Mouse (Mus musculus) ES-E14 (cell line): ENCODE results near the gene Ankrd13d.

Experiments
- CHD2 ChIP-seq: IDR thresholded peaks from 2 replicates; pipeline ENCODE4 v1.6.1; 2014; ENCODE audit warnings: mild to moderate bottlenecking, low read depth, low read length, inconsistent platforms
- ZNF384 ChIP-seq: IDR thresholded peaks from 2 replicates; pipeline ENCODE4 v1.6.1; 2012; ENCODE audit warnings: low read depth, low read length, inconsistent platforms

DNA sequence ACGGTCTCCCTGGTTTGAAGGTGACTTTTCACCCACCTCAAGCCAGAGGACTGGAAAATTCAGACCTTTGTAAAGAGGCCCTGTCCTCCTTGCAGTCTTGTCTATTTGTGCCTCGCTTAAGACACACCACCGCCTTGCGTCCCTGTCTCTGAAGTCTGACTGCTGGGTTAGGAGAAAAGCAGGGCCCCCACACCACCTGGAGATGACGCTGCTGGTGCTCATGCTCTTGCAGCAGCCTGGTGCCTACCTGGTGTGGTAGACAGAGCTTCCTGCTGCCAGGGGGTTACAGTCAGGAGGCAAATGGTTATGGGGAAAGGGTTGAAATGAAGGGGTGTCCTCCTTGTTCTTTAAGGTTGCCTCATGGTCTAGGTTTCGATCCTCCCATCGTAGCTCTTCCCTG lies 28.7 kb downstream of the Ankrd13d start:
- TF ChIP-seq ZNF384 (no peak), CHD2 (no peak)
